Mouse (Mus musculus) heart, embryonic 14.5 days (tissue): ENCODE measurements around the gene Reck. TPM values are rescaled to one million over a fixed set of nuclear protein-coding genes. Genes with fewer than 3 reads are reported as not detected.

Source experiments
- ATAC-seq: fragments of 200-750 bp; cut with Nextera tagmentation; 2 replicates; pipeline ENCODE4 v1.8.0; 2017; ENCODE audit warnings: low read depth, moderate TSS enrichment; ENCODE audit not compliant: insufficient number of reproducible peaks, insufficient read depth, low FRiP score
- H3K27ac ChIP-seq, 2 experiments: fragments of 200-500 bp in 1 of 2; fragments of 300-500 bp in 1 of 2; sonication (generic) in 1 of 2; replicated peaks in 1 of 2; 2 replicates each; pipeline ENCODE4 v1.5.1; 2012 to 2014; ENCODE audit warnings: low read depth in 2 of 2, low read length in 2 of 2, control low read depth in 1 of 2, mild to moderate bottlenecking in 1 of 2, mixed read lengths in 1 of 2; ENCODE audit not compliant: control insufficient read depth in 1 of 2, insufficient read depth in 1 of 2
- H3K27me3 ChIP-seq: fragments of 300-500 bp; sonication (generic); 2 replicates; pipeline ENCODE4 v1.6.1; 2014; ENCODE audit warnings: mild to moderate bottlenecking, low read length, control low read depth; ENCODE audit not compliant: control insufficient read depth, insufficient read depth
- H3K36me3 ChIP-seq: fragments of 300-500 bp; sonication (generic); 2 replicates; pipeline ENCODE4 v1.6.1; 2014; ENCODE audit warnings: mild to moderate bottlenecking, control low read depth, low read length, mixed read lengths; ENCODE audit not compliant: control insufficient read depth, insufficient read depth
- H3K4me1 ChIP-seq, 2 experiments: fragments of 200-500 bp in 1 of 2; fragments of 300-500 bp in 1 of 2; sonication (generic) in 1 of 2; 2 replicates each; pipeline ENCODE4 v1.6.1; 2012 to 2014; ENCODE audit warnings: low read length in 2 of 2, control low read depth in 1 of 2, mixed read lengths in 1 of 2; ENCODE audit not compliant: control insufficient read depth in 2 of 2, insufficient read depth in 2 of 2
- H3K4me2 ChIP-seq: fragments of 300-500 bp; sonication (generic); 2 replicates; pipeline ENCODE4 v1.6.1; 2014; ENCODE audit warnings: mild to moderate bottlenecking, low read length
- H3K4me3 ChIP-seq, 2 experiments: fragments of 200-500 bp in 1 of 2; fragments of 300-500 bp in 1 of 2; sonication (generic) in 1 of 2; 2 replicates each; pipeline ENCODE4 v1.5.1; 2012 to 2014; ENCODE audit warnings: low read length in 2 of 2, mild to moderate bottlenecking in 2 of 2, control low read depth in 1 of 2, low read depth in 1 of 2, moderate library complexity in 1 of 2; ENCODE audit not compliant: control insufficient read depth in 1 of 2, insufficient read depth in 1 of 2
- H3K9ac ChIP-seq: fragments of 300-500 bp; sonication (generic); 2 replicates; pipeline ENCODE4 v1.6.1; 2014; ENCODE audit warnings: mild to moderate bottlenecking, low read length
- H3K9me3 ChIP-seq: fragments of 300-500 bp; sonication (generic); 2 replicates; pipeline ENCODE4 v1.6.1; 2016; ENCODE audit warnings: low read length, control low read depth; ENCODE audit not compliant: control insufficient read depth
- WGBS: fragments of 180-500 bp; shearing (Covaris S2); extraction: QIAGEN DNeasy Blood & Tissue Kit; methylation state at CpG from one replicate; pipeline ENCODE4 v1.1.7; 2014; 5-methylcytosine and 5-hydroxymethylcytosine counted together
- polyA plus RNA-seq: library from polyadenylated mRNA; unstranded; fragments of >200 nt; fragmentation: Nextera tagmentation; extraction: Ambion mirVana; gene quantifications from 2 replicates; pipeline ENCODE4 v1.2.1, GENCODE M21; 2014

The Reck gene
- polyA plus RNA-seq, 1 experiment from 2014 or later, result 11.6 TPM

GRCm38 (mm10) chr4:43875919-43876411 lies 635 bp downstream of the Reck start:
- H3K9ac ChIP-seq, result peak overlapping the region; percentile 84
- no peaks in the 10 kb centered on the region for H3K9me3 ChIP-seq
- peak overlapping the region; percentile 93 for H3K4me2 ChIP-seq
- no peaks in the 10 kb centered on the region for H3K27me3 ChIP-seq
- H3K36me3 ChIP-seq, result no peaks in the 10 kb centered on the region
- peak overlapping the region; percentile 18 to 59; a peak in 2 of 4 replicates for H3K27ac ChIP-seq
- peak overlapping the region; percentile 88 to 93 for H3K4me3 ChIP-seq
- under 1% methylated on average over 20 of the region's 20 CpGs for WGBS
- peaks cover 8 to 25% of the 10 kb centered on the region in 2 experiments for H3K4me1 ChIP-seq
- peak; percentile 51 for ATAC-seq

GRCm38 (mm10) chr4:43877230-43877629 lies 1.9 kb downstream of the Reck start:
- WGBS, result 95% methylated on average over 1 of the region's 1 CpGs
- ATAC-seq, result no peak
- Histone ChIP-seq H3K9me3 (no peaks in the 10 kb centered on the region), H3K4me3 (no peak overlapping the region), H3K4me1 (peaks cover 8 to 25% of the 10 kb centered on the region in 2 experiments), H3K9ac (no peak overlapping the region), H3K27me3 (no peaks in the 10 kb centered on the region), H3K4me2 (no peak overlapping the region), H3K27ac (no peak overlapping the region), H3K36me3 (no peaks in the 10 kb centered on the region)

GRCm38 (mm10) chr4:43878121-43878776 lies 2.9 kb downstream of the Reck start:
- no peak overlapping the region for H3K9ac ChIP-seq
- H3K4me2 ChIP-seq, result no peak overlapping the region; the same call in 1 of the 2 replicates
- no peaks in the 10 kb centered on the region for H3K9me3 ChIP-seq
- 20% methylated on average over 5 of the region's 5 CpGs for WGBS
- no peaks in the 10 kb centered on the region for H3K27me3 ChIP-seq
- H3K36me3 ChIP-seq, result no peaks in the 10 kb centered on the region
- peak overlapping the region; percentile 39 for H3K27ac ChIP-seq
- H3K4me1 ChIP-seq, result peaks cover 8 to 26% of the 10 kb centered on the region in 2 experiments
- H3K4me3 ChIP-seq, result no peak overlapping the region
- ATAC-seq, result no peak

DNA sequence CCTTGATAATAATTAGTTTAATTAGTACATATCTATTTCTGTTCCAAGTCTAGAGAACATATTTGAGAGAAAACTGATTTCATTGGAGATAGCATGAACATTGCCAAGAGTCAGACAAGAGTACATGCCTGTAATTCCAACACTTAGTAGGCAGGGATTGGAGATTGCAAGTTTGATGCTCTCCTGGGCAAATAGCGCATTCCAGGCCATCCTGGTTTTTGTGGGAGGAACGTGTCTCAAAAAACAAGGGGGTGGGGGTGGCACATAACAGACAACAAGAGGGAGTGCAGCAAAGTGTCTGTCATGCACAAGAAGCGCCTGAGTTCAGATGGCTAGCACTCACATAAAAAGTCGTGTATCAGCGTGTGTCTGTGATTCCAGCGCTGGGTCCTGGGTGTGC lies 4.2 kb downstream of the Reck start:
- Histone ChIP-seq H3K27me3 (no peaks in the 10 kb centered on the region), H3K4me3 (no peak overlapping the region), H3K4me1 (peaks cover 13 to 38% of the 10 kb centered on the region in 2 experiments), H3K4me2 (no peak overlapping the region), H3K9ac (no peak overlapping the region), H3K36me3 (no peaks in the 10 kb centered on the region), H3K27ac (no peak overlapping the region; a peak in 1 of 4 replicates), H3K9me3 (no peaks in the 10 kb centered on the region)
- 48% methylated on average over 6 of the region's 6 CpGs for WGBS
- ATAC-seq, result no peak

GRCm38 (mm10) chr4:43884196-43884595 lies 8.9 kb downstream of the Reck start:
- H3K36me3 ChIP-seq, result no peaks in the 10 kb centered on the region
- no peaks in the 10 kb centered on the region for H3K9me3 ChIP-seq
- no peaks in the 10 kb centered on the region for H3K27me3 ChIP-seq
- H3K4me3 ChIP-seq, result no peak overlapping the region
- H3K4me1 ChIP-seq, result peaks cover 16 to 33% of the 10 kb centered on the region in 2 experiments
- H3K9ac ChIP-seq, result no peak overlapping the region
- ATAC-seq, result no peak
- peak overlapping the region; percentile 18 for H3K4me2 ChIP-seq
- WGBS, result 15% methylated on average over 4 of the region's 4 CpGs
- peak overlapping the region; percentile 24 to 86 for H3K27ac ChIP-seq

- no peak for ATAC-seq
- 90% methylated on average over 3 of the region's 3 CpGs for WGBS
Measured at GRCm38 (mm10) chr4:43891247-43891646, 15.9 kb downstream of the Reck start.

GRCm38 (mm10) chr4:43897209-43897608 lies 21.9 kb downstream of the Reck start:
- Histone ChIP-seq H3K9me3 (no peaks in the 10 kb centered on the region), H3K27me3 (no peaks in the 10 kb centered on the region), H3K4me2 (no peak overlapping the region), H3K36me3 (peaks cover 20% of the 10 kb centered on the region), H3K9ac (no peak overlapping the region), H3K4me1 (peaks cover 7 to 24% of the 10 kb centered on the region in 2 experiments), H3K4me3 (no peak overlapping the region), H3K27ac (no peak overlapping the region)
- no peak for ATAC-seq

More at GRCm38 (mm10) chr4:43891247-43891646, 15.9 kb downstream of the Reck start:
- no peaks in the 10 kb centered on the region for H3K27me3 ChIP-seq
- peaks cover 3 to 12% of the 10 kb centered on the region in 2 experiments; a peak in 3 of 4 replicates for H3K4me1 ChIP-seq
- peaks cover 15% of the 10 kb centered on the region for H3K36me3 ChIP-seq
- no peak overlapping the region for H3K9ac ChIP-seq
- no peak overlapping the region for H3K4me2 ChIP-seq
- no peak overlapping the region for H3K4me3 ChIP-seq
- no peak overlapping the region for H3K27ac ChIP-seq
- H3K9me3 ChIP-seq, result no peaks in the 10 kb centered on the region
